Mouse (Mus musculus): ENCODE measurements at regions not wholly inside any gene's neighbourhood (a gene's known extent, or its start where the extent isn't known, plus 50 kb on each side); places are given as distances from the start of the nearest gene placed in this dataset.
A peak's percentile ranks its signal among the peaks of the same experiment; 100 is the strongest.

- peaks cover 6% of the 10 kb centered on the region; the same call in 1 of the 2 replicates for H3K4me1 ChIP-seq (ENCODE audit: control insufficient read depth, insufficient read depth, low read length)
- no peak overlapping the region for H3K27ac ChIP-seq (ENCODE audit: low read length)
- H3K9ac ChIP-seq (ENCODE audit: low read length): no peak overlapping the region
- WGBS: 47% methylated on average over 5 of the region's 5 CpGs
- no peaks in the 10 kb centered on the region for H3K9me3 ChIP-seq (replicated peaks; ENCODE audit: control insufficient read depth, low read length)
- no peak overlapping the region for H3K4me2 ChIP-seq (ENCODE audit: low read depth, low read length)
- H3K36me3 ChIP-seq (ENCODE audit: control insufficient read depth, insufficient read depth): no peaks in the 10 kb centered on the region
- no peaks in the 10 kb centered on the region for H3K27me3 ChIP-seq (ENCODE audit: control insufficient read depth, insufficient read depth, low read length)
- no peak for ATAC-seq (replicated peaks; ENCODE audit: extremely low read depth, insufficient read depth, low FRiP score)
- no peak overlapping the region for H3K4me3 ChIP-seq (ENCODE audit: low read length)
These were observed 70.0 kb upstream of the Tgfbr2 start for GRCm38 (mm10) chr9:116245136-116245535.

GRCm38 (mm10) chr9:116244619-116244899, 69.4 kb upstream of the Tgfbr2 start:
- H3K4me1 ChIP-seq (ENCODE audit: control insufficient read depth, insufficient read depth, low read length): peaks cover 6% of the 10 kb centered on the region; the same call in 1 of the 2 replicates
- 70% methylated on average over 1 of the region's 1 CpGs for WGBS
- no peaks in the 10 kb centered on the region for H3K27me3 ChIP-seq (ENCODE audit: control insufficient read depth, insufficient read depth, low read length)
- no peak overlapping the region for H3K27ac ChIP-seq (ENCODE audit: low read length)
- H3K9me3 ChIP-seq (replicated peaks; ENCODE audit: control insufficient read depth, low read length): no peaks in the 10 kb centered on the region
- H3K4me2 ChIP-seq (ENCODE audit: low read depth, low read length): no peak overlapping the region
- no peak overlapping the region for H3K9ac ChIP-seq (ENCODE audit: low read length)
- H3K36me3 ChIP-seq (ENCODE audit: control insufficient read depth, insufficient read depth): no peaks in the 10 kb centered on the region
- ATAC-seq (replicated peaks; ENCODE audit: extremely low read depth, insufficient read depth, low FRiP score): no peak
- H3K4me3 ChIP-seq (ENCODE audit: low read length): no peak overlapping the region

- Histone ChIP-seq H3K27me3 (ENCODE audit: control insufficient read depth, insufficient read depth, low read length) (no peaks in the 10 kb centered on the region), H3K4me2 (ENCODE audit: low read depth, low read length) (no peak overlapping the region), H3K4me1 (ENCODE audit: control insufficient read depth, insufficient read depth, low read length) (peaks cover 5% of the 10 kb centered on the region; the same call in 1 of the 2 replicates), H3K4me3 (ENCODE audit: low read length) (no peak overlapping the region), H3K27ac (ENCODE audit: low read length) (no peak overlapping the region), H3K9ac (ENCODE audit: low read length) (no peak overlapping the region), H3K36me3 (ENCODE audit: control insufficient read depth, insufficient read depth) (no peaks in the 10 kb centered on the region), H3K9me3 (replicated peaks; ENCODE audit: control insufficient read depth, low read length) (no peaks in the 10 kb centered on the region)
- 78% methylated on average over 8 of the region's 8 CpGs for WGBS
- ATAC-seq (replicated peaks; ENCODE audit: extremely low read depth, insufficient read depth, low FRiP score): no peak
These were observed 68.8 kb upstream of the Tgfbr2 start for GRCm38 (mm10) chr9:116243775-116244618.

GRCm38 (mm10) chr9:116241933-116242526, 66.9 kb upstream of the Tgfbr2 start:
- no peak overlapping the region for H3K27ac ChIP-seq (ENCODE audit: low read length)
- peaks cover 5% of the 10 kb centered on the region; the same call in 1 of the 2 replicates for H3K4me1 ChIP-seq (ENCODE audit: control insufficient read depth, insufficient read depth, low read length)
- no peaks in the 10 kb centered on the region for H3K27me3 ChIP-seq (ENCODE audit: control insufficient read depth, insufficient read depth, low read length)
- 67% methylated on average over 5 of the region's 5 CpGs for WGBS
- H3K4me2 ChIP-seq (ENCODE audit: low read depth, low read length): no peak overlapping the region
- no peak for ATAC-seq (replicated peaks; ENCODE audit: extremely low read depth, insufficient read depth, low FRiP score)
- H3K36me3 ChIP-seq (ENCODE audit: control insufficient read depth, insufficient read depth): no peaks in the 10 kb centered on the region
- no peaks in the 10 kb centered on the region for H3K9me3 ChIP-seq (replicated peaks; ENCODE audit: control insufficient read depth, low read length)
- H3K4me3 ChIP-seq (ENCODE audit: low read length): no peak overlapping the region
- no peak overlapping the region for H3K9ac ChIP-seq (ENCODE audit: low read length)

DNA sequence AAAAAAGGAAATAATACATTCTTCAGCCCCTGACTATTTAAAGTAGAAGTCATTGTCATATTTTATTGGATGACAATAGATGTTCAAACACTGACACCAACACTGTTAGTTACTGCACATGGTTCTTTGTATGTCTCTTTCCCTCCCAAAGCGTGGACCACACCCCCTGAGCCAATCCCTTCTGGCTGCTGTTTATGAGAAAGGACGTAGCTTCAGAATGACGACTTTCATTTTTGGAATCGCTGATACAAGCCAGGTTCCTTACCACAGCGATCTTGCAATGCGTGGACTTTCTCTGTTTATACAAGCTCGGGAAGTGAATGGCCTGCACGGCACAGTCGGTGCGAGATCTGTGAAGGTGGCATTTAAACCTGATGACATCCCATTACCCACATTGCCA, 66.1 kb upstream of the Tgfbr2 start:
- no peak overlapping the region for H3K27ac ChIP-seq (ENCODE audit: low read length)
- no peaks in the 10 kb centered on the region for H3K9me3 ChIP-seq (replicated peaks; ENCODE audit: control insufficient read depth, low read length)
- no peak overlapping the region for H3K4me2 ChIP-seq (ENCODE audit: low read depth, low read length)
- no peak for ATAC-seq (replicated peaks; ENCODE audit: extremely low read depth, insufficient read depth, low FRiP score)
- WGBS: 65% methylated on average over 10 of the region's 10 CpGs
- no peaks in the 10 kb centered on the region for H3K36me3 ChIP-seq (ENCODE audit: control insufficient read depth, insufficient read depth)
- H3K9ac ChIP-seq (ENCODE audit: low read length): no peak overlapping the region
- no peak overlapping the region for H3K4me3 ChIP-seq (ENCODE audit: low read length)
- H3K27me3 ChIP-seq (ENCODE audit: control insufficient read depth, insufficient read depth, low read length): no peaks in the 10 kb centered on the region
- H3K4me1 ChIP-seq (ENCODE audit: control insufficient read depth, insufficient read depth, low read length): peaks cover 5% of the 10 kb centered on the region; the same call in 1 of the 2 replicates

DNA sequence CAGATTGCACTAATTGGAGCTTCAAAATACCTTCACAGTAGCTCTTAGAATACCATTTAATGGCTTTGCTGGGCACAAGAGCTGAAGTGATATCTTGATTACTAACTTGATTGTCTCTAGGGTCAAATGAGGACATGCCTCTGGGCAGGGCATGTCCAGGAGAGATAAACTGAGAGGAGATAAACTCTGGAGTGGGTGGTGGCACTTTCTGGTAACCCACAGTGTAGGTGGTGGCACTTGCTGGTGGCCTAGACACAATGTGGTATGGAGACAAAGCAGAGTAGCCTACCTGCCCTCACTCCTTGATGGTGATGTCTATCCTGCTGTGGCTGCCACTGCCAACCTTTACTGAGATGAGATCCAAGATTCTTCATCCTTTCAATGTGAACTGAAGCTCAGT, 61.7 kb upstream of the Tgfbr2 start:
- Histone ChIP-seq H3K27ac (ENCODE audit: low read length) (no peak overlapping the region), H3K9ac (ENCODE audit: low read length) (no peak overlapping the region), H3K36me3 (ENCODE audit: control insufficient read depth, insufficient read depth) (no peaks in the 10 kb centered on the region), H3K9me3 (replicated peaks; ENCODE audit: control insufficient read depth, low read length) (no peaks in the 10 kb centered on the region), H3K4me2 (ENCODE audit: low read depth, low read length) (no peak overlapping the region), H3K4me1 (ENCODE audit: control insufficient read depth, insufficient read depth, low read length) (no peaks in the 10 kb centered on the region; the same call in 1 of the 2 replicates), H3K4me3 (ENCODE audit: low read length) (no peak overlapping the region), H3K27me3 (ENCODE audit: control insufficient read depth, insufficient read depth, low read length) (no peaks in the 10 kb centered on the region)
- no peak for ATAC-seq (replicated peaks; ENCODE audit: extremely low read depth, insufficient read depth, low FRiP score)

DNA sequence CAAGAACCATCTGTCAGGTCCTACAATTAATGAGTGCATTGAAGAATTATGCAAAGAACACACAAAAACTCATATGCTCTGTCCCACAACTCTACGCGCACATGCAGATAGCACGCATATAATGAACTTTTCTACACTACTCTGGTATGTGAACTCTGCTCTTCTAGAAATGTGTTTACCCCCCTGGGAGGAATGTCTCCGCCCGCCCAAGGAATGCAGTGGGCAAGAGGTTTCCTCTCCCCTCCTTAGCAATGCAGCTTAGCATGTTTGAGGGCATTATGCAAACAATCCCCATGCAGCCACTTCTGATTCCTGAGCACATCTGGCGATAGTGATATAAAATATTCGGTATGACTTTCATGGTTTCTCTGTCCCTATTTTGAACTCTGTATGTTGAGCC, 59.0 kb upstream of the Tgfbr2 start:
- H3K4me2 ChIP-seq (ENCODE audit: low read depth, low read length): no peak overlapping the region
- H3K27me3 ChIP-seq (ENCODE audit: control insufficient read depth, insufficient read depth, low read length): no peaks in the 10 kb centered on the region
- H3K27ac ChIP-seq (ENCODE audit: low read length): no peak overlapping the region
- H3K9me3 ChIP-seq (replicated peaks; ENCODE audit: control insufficient read depth, low read length): no peaks in the 10 kb centered on the region
- no peak for ATAC-seq (replicated peaks; ENCODE audit: extremely low read depth, insufficient read depth, low FRiP score)
- no peak overlapping the region for H3K9ac ChIP-seq (ENCODE audit: low read length)
- no peak overlapping the region for H3K4me3 ChIP-seq (ENCODE audit: low read length)
- no peaks in the 10 kb centered on the region for H3K36me3 ChIP-seq (ENCODE audit: control insufficient read depth, insufficient read depth)
- H3K4me1 ChIP-seq (ENCODE audit: control insufficient read depth, insufficient read depth, low read length): peaks cover 5% of the 10 kb centered on the region; the same call in 1 of the 2 replicates
- 69% methylated on average over 7 of the region's 7 CpGs for WGBS

- ATAC-seq (replicated peaks; ENCODE audit: extremely low read depth, insufficient read depth, low FRiP score): peak; percentile 39; the same call in 1 of the 2 replicates
- H3K27me3 ChIP-seq (ENCODE audit: control insufficient read depth, insufficient read depth, low read length): no peaks in the 10 kb centered on the region
- H3K4me2 ChIP-seq (ENCODE audit: low read depth, low read length): no peak overlapping the region
- 71% methylated on average over 10 of the region's 10 CpGs for WGBS
- H3K4me3 ChIP-seq (ENCODE audit: low read length): no peak overlapping the region
- no peak overlapping the region for H3K9ac ChIP-seq (ENCODE audit: low read length)
- no peaks in the 10 kb centered on the region for H3K36me3 ChIP-seq (ENCODE audit: control insufficient read depth, insufficient read depth)
- H3K4me1 ChIP-seq (ENCODE audit: control insufficient read depth, insufficient read depth, low read length): peaks cover 15% of the 10 kb centered on the region
- H3K9me3 ChIP-seq (replicated peaks; ENCODE audit: control insufficient read depth, low read length): no peaks in the 10 kb centered on the region
- peak overlapping the region; percentile 58 for H3K27ac ChIP-seq (ENCODE audit: low read length)
These were observed 57.2 kb upstream of the Tgfbr2 start for GRCm38 (mm10) chr9:116232386-116232785.

All from heart, embryonic 16.5 days (tissue).